Mouse (Mus musculus) midbrain, embryonic 16.5 days (tissue): Measurements from ENCODE around the gene Cnnm4. TPM values are rescaled to one million over a fixed set of nuclear protein-coding genes. Genes with fewer than 3 reads are reported as not detected.
A peak's percentile ranks its signal among the peaks of the same experiment; 100 is the strongest.

ENCODE experiments used
- ATAC-seq: fragments of 200-750 bp; cut with Nextera tagmentation; 2 replicates; pipeline ENCODE4 v1.8.0; 2017; ENCODE audit warnings: moderate TSS enrichment
- H3K27ac ChIP-seq: fragments of 300-500 bp; sonication (generic); 2 replicates; pipeline ENCODE4 v1.5.1; 2014; ENCODE audit warnings: mild to moderate bottlenecking, low read length, mixed read lengths
- H3K27me3 ChIP-seq: fragments of 300-500 bp; sonication (generic); 2 replicates; pipeline ENCODE4 v1.6.1; 2014; ENCODE audit warnings: low read depth, low read length, mixed read lengths; ENCODE audit not compliant: control insufficient read depth, insufficient read depth
- H3K36me3 ChIP-seq: fragments of 300-500 bp; sonication (generic); 2 replicates; pipeline ENCODE4 v1.6.1; 2014; ENCODE audit warnings: mild to moderate bottlenecking, low read length, moderate library complexity, mixed read lengths; ENCODE audit not compliant: control insufficient read depth, insufficient read depth
- H3K4me1 ChIP-seq: fragments of 300-500 bp; sonication (generic); 2 replicates; pipeline ENCODE4 v1.6.1; 2014; ENCODE audit warnings: mild to moderate bottlenecking, low read length, mixed read lengths; ENCODE audit not compliant: control insufficient read depth, insufficient read depth
- H3K4me2 ChIP-seq: fragments of 300-500 bp; sonication (generic); 2 replicates; pipeline ENCODE4 v1.6.1; 2014; ENCODE audit warnings: mild to moderate bottlenecking, low read length, mixed read lengths
- H3K4me3 ChIP-seq: fragments of 300-500 bp; sonication (generic); 2 replicates; pipeline ENCODE4 v1.5.1; 2014; ENCODE audit warnings: low read depth, mild to moderate bottlenecking, low read length, moderate library complexity, mixed read lengths
- H3K9ac ChIP-seq: fragments of 300-500 bp; sonication (generic); 2 replicates; pipeline ENCODE4 v1.6.1; 2014; ENCODE audit warnings: low read depth, low read length, mixed read lengths
- H3K9me3 ChIP-seq: fragments of 300-500 bp; sonication (generic); replicated peaks from 2 replicates; pipeline ENCODE4 v1.6.1; 2014; ENCODE audit warnings: mild to moderate bottlenecking, low read length, mixed read lengths; ENCODE audit not compliant: control insufficient read depth, poor library complexity, severe bottlenecking
- WGBS: fragments of 180-500 bp; shearing (Covaris S2); extraction: QIAGEN DNeasy Blood & Tissue Kit; methylation state at CpG from one replicate; pipeline ENCODE4 v1.1.7; 2014; 5-methylcytosine and 5-hydroxymethylcytosine counted together
- microRNA-seq: library from miRNA; unstranded; fragments of <30 nt; microRNA quantifications from one replicate; pipeline ENCODE4, GENCODE M21; 2017
- polyA plus RNA-seq: library from polyadenylated mRNA; unstranded; fragments of >200 nt; fragmentation: Nextera tagmentation; extraction: Ambion mirVana; gene quantifications from 2 replicates; pipeline ENCODE4 v1.2.1, GENCODE M21; 2015

Cnnm4 gene
- polyA plus RNA-seq, 1 experiment from 2014 or later = 11.5 TPM

- Histone ChIP-seq H3K9me3 (no peaks in the 10 kb centered on the region), H3K4me1 (peaks cover 28% of the 10 kb centered on the region), H3K9ac (peak overlapping the region; percentile 89), H3K27me3 (no peaks in the 10 kb centered on the region), H3K27ac (peak overlapping the region; percentile 99), H3K4me3 (peak overlapping the region; percentile 68), H3K4me2 (peak overlapping the region; percentile 90), H3K36me3 (peaks cover 18% of the 10 kb centered on the region)
- ATAC-seq = peak; percentile 78
- WGBS = under 1% methylated on average over 52 of the region's 52 CpGs
Observed at GRCm38 (mm10) chr1:36556553-36557456, 85.4 kb downstream of the Cnnm4 start.

GRCm38 (mm10) chr1:36557457-36558011 is 86.1 kb downstream of the Cnnm4 start:
- Histone ChIP-seq H3K27ac (peak overlapping the region; percentile 99), H3K27me3 (no peaks in the 10 kb centered on the region), H3K4me3 (peak overlapping the region; percentile 68), H3K9ac (peak overlapping the region; percentile 89), H3K9me3 (no peaks in the 10 kb centered on the region), H3K36me3 (peaks cover 11% of the 10 kb centered on the region), H3K4me1 (peaks cover 28% of the 10 kb centered on the region), H3K4me2 (peak overlapping the region; percentile 90)
- peak; percentile 60 for ATAC-seq
- WGBS = under 1% methylated on average over 48 of the region's 48 CpGs

Small RNA genes lying within 50 kb of the gene (microRNA-seq; reads per million reads assigned to microRNA genes)
- not detected for gene Gm47280

Other genes starting within 250 kb of the Cnnm4 start
- gene Uggt1, start 226.9 kb upstream of the Cnnm4 start, polyA plus RNA-seq = 45.3 and 46.6 TPM in 2 replicates
- gene Neurl3, start 196.9 kb upstream of the Cnnm4 start, polyA plus RNA-seq = 1.2 and 1.5 TPM in 2 replicates
- 2.8 and 3.6 TPM in 2 replicates for gene Arid5a, start 163.9 kb upstream of the Cnnm4 start, polyA plus RNA-seq
- 41.5 and 46.0 TPM in 2 replicates for gene Kansl3, start 102.4 kb upstream of the Cnnm4 start, polyA plus RNA-seq
- gene Fer1l5, start 99.3 kb upstream of the Cnnm4 start, polyA plus RNA-seq = 2.9 TPM in 2 replicates
- gene Lman2l, start 26.3 kb upstream of the Cnnm4 start, polyA plus RNA-seq = 65.7 and 73.0 TPM in 2 replicates
- gene Cnnm3, start 40.2 kb downstream of the Cnnm4 start, polyA plus RNA-seq = 4.2 and 4.5 TPM in 2 replicates
- 16.1 and 17.0 TPM in 2 replicates for gene Ankrd23, start 65.3 kb downstream of the Cnnm4 start, polyA plus RNA-seq
- gene Gm42417, start 67.8 kb downstream of the Cnnm4 start, polyA plus RNA-seq = 0.20 and 0.75 TPM in 2 replicates
- gene Ankrd39, start 75.8 kb downstream of the Cnnm4 start, polyA plus RNA-seq = 30.6 and 32.8 TPM in 2 replicates
- gene Sema4c, start 86.7 kb downstream of the Cnnm4 start, polyA plus RNA-seq = 24.4 and 27.0 TPM in 2 replicates
- 0.33 TPM in 1 of 2 replicates, not detected in the other for gene Fam178b, start 211.6 kb downstream of the Cnnm4 start, polyA plus RNA-seq
- 577 and 626 TPM in 2 replicates for gene Cox5b, start 219.8 kb downstream of the Cnnm4 start, polyA plus RNA-seq
- 0.75 and 1.2 TPM in 2 replicates for gene 4933424G06Rik, start 238.5 kb downstream of the Cnnm4 start, polyA plus RNA-seq
- 92.3 and 106 TPM in 2 replicates for gene Actr1b, start 242.8 kb downstream of the Cnnm4 start, polyA plus RNA-seq